In genomic region chr3:41157428-41157827, GRCm38 (mm10) we compare ENCODE assay signal across 22 mouse cellular contexts.
"Had no signal": no experiment of that assay in that cellular context is flagged by ENCODE, and none has a peak within 500 bp of the region (broad histone marks: within the 10 kb centered on the region; RNA-seq: fewer than 3 reads in every experiment).

No protein-coding gene starts in this region.

- H3K9me3 ChIP-seq: limb, embryonic 10.5 days; limb, embryonic 13.5 days; liver, embryonic 15.5 days; midbrain, embryonic 12.5 days; midbrain, embryonic 15.5 days; neural tube, embryonic 12.5 days; neural tube, embryonic 15.5 days had no signal

- H3K36me3 ChIP-seq: limb, embryonic 10.5 days; limb, embryonic 13.5 days; liver, embryonic 15.5 days; midbrain, embryonic 12.5 days; midbrain, embryonic 15.5 days; neural tube, embryonic 12.5 days; neural tube, embryonic 15.5 days had no signal

- H3K4me2 ChIP-seq: limb, embryonic 13.5 days; lung, embryonic 14.5 days; midbrain, embryonic 12.5 days; midbrain, embryonic 15.5 days; neural tube, embryonic 12.5 days; neural tube, embryonic 15.5 days had no signal

- DNase-seq: kidney, adult 2 months; kidney, postnatal 25 days; layer of hippocampus, adult 9-11 months; liver; lung, embryonic 14.5 days; right cerebral cortex, adult 18-20 months; right cerebral cortex, postnatal 14 days; right cerebral cortex, postnatal 4 days; thymus, adult 2 months; thymus, postnatal 14 days; thymus, postnatal 4 days had no signal

- H3K27me3 ChIP-seq: limb, embryonic 13.5 days; liver, embryonic 15.5 days; midbrain, embryonic 12.5 days; midbrain, embryonic 15.5 days; neural tube, embryonic 12.5 days; neural tube, embryonic 15.5 days had no signal

- ATAC-seq: midbrain, embryonic 15.5 days had no signal

- H3K27ac ChIP-seq: kidney, postnatal 0 days; layer of hippocampus, adult 2 months; limb, embryonic 10.5 days; limb, embryonic 13.5 days; liver, embryonic 15.5 days; macrophage; midbrain, embryonic 12.5 days; midbrain, embryonic 15.5 days; neural tube, embryonic 12.5 days; neural tube, embryonic 15.5 days; stomach, postnatal 0 days had no signal

- H3K4me3 ChIP-seq: layer of hippocampus, adult 2 months; limb, embryonic 10.5 days; limb, embryonic 13.5 days; liver, embryonic 15.5 days; midbrain, embryonic 12.5 days; midbrain, embryonic 15.5 days; neural tube, embryonic 12.5 days; neural tube, embryonic 15.5 days had no signal

- H3K9ac ChIP-seq: limb, embryonic 13.5 days; liver, embryonic 15.5 days; lung, embryonic 14.5 days; midbrain, embryonic 12.5 days; midbrain, embryonic 15.5 days; neural tube, embryonic 12.5 days; neural tube, embryonic 15.5 days had no signal

- H3K4me1 ChIP-seq: limb, embryonic 10.5 days; limb, embryonic 13.5 days; midbrain, embryonic 12.5 days; neural tube, embryonic 12.5 days; neural tube, embryonic 15.5 days had no signal
